In genomic region chr8:84004533-84005201, GRCm38 (mm10) we compare ENCODE assay signal across 8 mouse cellular contexts. TPM values are rescaled to one million over a fixed set of nuclear protein-coding genes. Genes with fewer than 3 reads are reported as not detected.
A peak's percentile ranks its signal among the peaks of the same experiment; 100 is the strongest.
DNase-seq lines count a peak whose midpoint lies in the region; ATAC-seq and TF ChIP-seq lines count a peak whose summit lies in the region.

No protein-coding gene starts in this region.

- TF ChIP-seq EP300 in MEL (IDR thresholded peaks at IDR 0.05; ENCODE audit: low read depth in 1 of 2, low read length in 2 of 2) = peak in 1 of 2 experiments; percentile 19; a peak in 2 of 4 replicates

- H3K36me3 ChIP-seq in MEL (ENCODE audit: control insufficient read depth in 1 of 2, insufficient read depth in 2 of 2, low read length in 2 of 2) = peaks cover 3 to 16% of the 10 kb centered on the region in 2 experiments; a peak in 2 of 4 replicates
- H3K36me3 ChIP-seq in lung, embryonic 16.5 days (ENCODE audit: control insufficient read depth, insufficient read depth, low read length) = peaks cover 8% of the 10 kb centered on the region

- TF ChIP-seq CTCF in MEL (IDR thresholded peaks at IDR 0.05 in 2 of 3, conservative IDR thresholded peaks at IDR 0.05 in 1 of 3; ENCODE audit: control insufficient read depth in 1 of 3, insufficient read depth in 1 of 3, low read depth in 2 of 3, low read length in 3 of 3, poor library complexity in 1 of 3, severe bottlenecking in 1 of 3) = no peak
- TF ChIP-seq CTCF in cerebellum, adult 2 months (IDR thresholded peaks at IDR 0.05; ENCODE audit: borderline replicate concordance, insufficient read depth, low read depth, low read length) = no peak; the same call in 1 of the 2 replicates

- TF ChIP-seq POLR2A in MEL (IDR thresholded peaks at IDR 0.05; ENCODE audit: control insufficient read depth in 1 of 2, insufficient read depth in 1 of 2, low read depth in 1 of 2, low read length in 2 of 2, poor library complexity in 1 of 2) = peak in 1 of 2 experiments; percentile 72; a peak in 2 of 4 replicates
- TF ChIP-seq POLR2A in cerebellum, adult 2 months (IDR thresholded peaks at IDR 0.05; ENCODE audit: borderline replicate concordance, insufficient read depth, low read length) = peak; percentile 67; the same call in 1 of the 2 replicates

- H3K4me1 ChIP-seq in MEL (ENCODE audit: control insufficient read depth in 1 of 2, insufficient read depth in 2 of 2, low read length in 2 of 2) = peaks cover 4 to 19% of the 10 kb centered on the region in 2 experiments; a peak in 3 of 4 replicates
- H3K4me1 ChIP-seq in cerebellum, adult 2 months (ENCODE audit: control insufficient read depth, insufficient read depth, low read length) = peaks cover 4% of the 10 kb centered on the region
- H3K4me1 ChIP-seq in lung, embryonic 16.5 days (replicated peaks; ENCODE audit: control insufficient read depth, insufficient read depth, low read length) = peaks cover 16% of the 10 kb centered on the region

- H3K9me3 ChIP-seq in MEL (replicated peaks; ENCODE audit: insufficient read depth, low read length) = no peaks in the 10 kb centered on the region
- H3K9me3 ChIP-seq in lung, embryonic 16.5 days (ENCODE audit: control insufficient read depth, low read length) = no peaks in the 10 kb centered on the region

- H3K27ac ChIP-seq in MEL (ENCODE audit: control insufficient read depth, low read depth, low read length) = peak overlapping the region; percentile 76
- peak overlapping the region; percentile 61 for H3K27ac ChIP-seq in cerebellum, adult 2 months (ENCODE audit: insufficient read depth, low read length)
- H3K27ac ChIP-seq in lung, embryonic 16.5 days (ENCODE audit: low read length) = peak overlapping the region; percentile 70

- H3K9ac ChIP-seq in MEL (ENCODE audit: control insufficient read depth, low read depth, low read length, poor library complexity, severe bottlenecking) = peak overlapping the region; percentile 78
- peak overlapping the region; percentile 74 for H3K9ac ChIP-seq in lung, embryonic 16.5 days (ENCODE audit: low read length)

- WGBS in cerebellum, adult 2 months = under 1% methylated on average over 30 of the region's 30 CpGs
- under 1% methylated on average over 30 of the region's 30 CpGs for WGBS in lung, embryonic 16.5 days

- peak overlapping the region; percentile 65 to 76 for H3K4me3 ChIP-seq in MEL (ENCODE audit: control insufficient read depth in 1 of 2, insufficient read depth in 1 of 2, low read depth in 2 of 2, low read length in 2 of 2)
- H3K4me3 ChIP-seq in cerebellum, adult 2 months (replicated peaks; ENCODE audit: insufficient read depth, low read depth, low read length) = peak overlapping the region; percentile 94
- peak overlapping the region; percentile 69 for H3K4me3 ChIP-seq in lung, embryonic 16.5 days (ENCODE audit: low read length)

- H3K4me2 ChIP-seq in lung, embryonic 16.5 days (ENCODE audit: low read depth, low read length) = peak overlapping the region; percentile 94

- TF ChIP-seq RAD21 in MEL (IDR thresholded peaks at IDR 0.05; ENCODE audit: low read depth, low read length) = no peak

- peak; percentile 98 for DNase-seq in MEL (ENCODE audit: low read depth, low spot score)
- DNase-seq in cerebellum, adult 2 months = peak; percentile 93 to 94
- DNase-seq in forelimb bud, embryonic 11.5 days (ENCODE audit: low read depth, low spot score) = peak; percentile 95
- DNase-seq in layer of hippocampus, adult 9-10 months (ENCODE audit: low spot score) = peak; percentile 79
- DNase-seq in ovary, postnatal 10 days (ENCODE audit: low spot score) = peak; percentile 80
- DNase-seq in thymus, postnatal 10 days (ENCODE audit: low spot score in 2 of 2) = peak; percentile 93

- H3K27me3 ChIP-seq in MEL (ENCODE audit: control insufficient read depth in 1 of 2, insufficient read depth in 2 of 2, low read length in 2 of 2) = no peaks in the 10 kb centered on the region
- no peaks in the 10 kb centered on the region for H3K27me3 ChIP-seq in cerebellum, adult 2 months (ENCODE audit: control insufficient read depth, insufficient read depth, low read length)
- no peaks in the 10 kb centered on the region for H3K27me3 ChIP-seq in lung, embryonic 16.5 days (ENCODE audit: control insufficient read depth, insufficient read depth, low read depth, low read length)

- H3K79me2 ChIP-seq in MEL (ENCODE audit: control insufficient read depth, insufficient read depth, low read length, poor library complexity) = peaks cover 2% of the 10 kb centered on the region

- ATAC-seq in hematopoietic stem cell, adult 5-6 weeks (replicated peaks in 1 of 2; ENCODE audit: insufficient read depth in 1 of 2, low FRiP score in 2 of 2, low TSS enrichment in 1 of 2, low read depth in 1 of 2, poor library complexity in 2 of 2, severe bottlenecking in 2 of 2) = peak; percentile 98 to 99
- ATAC-seq in lung, embryonic 16.5 days (ENCODE audit: low read depth) = peak; percentile 88

TF ChIP-seq in MEL, 35 proteins besides CTCF, POLR2A, EP300 and RAD21 (continues in another document):
- peak; percentile 68 for TF ChIP-seq TBP (IDR thresholded peaks at IDR 0.05; ENCODE audit: low read depth, low read length)
- peak; percentile 96 for TF ChIP-seq HCFC1 (IDR thresholded peaks at IDR 0.05; ENCODE audit: low read depth, low read length)
- TF ChIP-seq ETS1 (IDR thresholded peaks at IDR 0.05; ENCODE audit: low read depth, low read length) = peak; percentile 17; the same call in 1 of the 2 replicates
- no peak for TF ChIP-seq GATA1 (IDR thresholded peaks at IDR 0.05; ENCODE audit: low read depth, low read length)
- TF ChIP-seq MXI1 (IDR thresholded peaks at IDR 0.05; ENCODE audit: low read depth, low read length) = peak; percentile 64
- TF ChIP-seq TAL1 (IDR thresholded peaks at IDR 0.05; ENCODE audit: low read length) = no peak
- TF ChIP-seq E2F4 (IDR thresholded peaks at IDR 0.05; ENCODE audit: borderline replicate concordance, low read depth, low read length) = no peak
- peak; percentile 88 for TF ChIP-seq NRF1 (IDR thresholded peaks at IDR 0.05; ENCODE audit: insufficient read depth, low read depth, low read length, poor library complexity, severe bottlenecking)
- no peak for TF ChIP-seq RCOR1 (IDR thresholded peaks at IDR 0.05; ENCODE audit: low read depth, low read length)
- TF ChIP-seq KAT2A (conservative IDR thresholded peaks at IDR 0.05; ENCODE audit: low read depth, low read length) = peak; percentile 76; the same call in 1 of the 2 replicates
- TF ChIP-seq MAX (IDR thresholded peaks at IDR 0.05; ENCODE audit: low read length) = peak; percentile 76
- 0 out of 2 replicates have a peak, but pooled peaks have one; percentile 80 for TF ChIP-seq CHD1 (IDR thresholded peaks at IDR 0.05; ENCODE audit: low read depth, low read length)
- TF ChIP-seq SIN3A (IDR thresholded peaks at IDR 0.05; ENCODE audit: low read length) = peak; percentile 90
- no peak for TF ChIP-seq USF2 (IDR thresholded peaks at IDR 0.05; ENCODE audit: borderline replicate concordance in 1 of 2, insufficient read depth in 1 of 2, low read depth in 1 of 2, low read length in 2 of 2)
- TF ChIP-seq UBTF (IDR thresholded peaks at IDR 0.05; ENCODE audit: borderline replicate concordance, insufficient read depth, low read depth, low read length) = no peak
- TF ChIP-seq MAZ (IDR thresholded peaks at IDR 0.05; ENCODE audit: low read depth, low read length) = peak; percentile 98; the same call in 1 of the 2 replicates
- TF ChIP-seq USF1 (IDR thresholded peaks at IDR 0.05; ENCODE audit: low read depth, low read length) = peak; percentile 22; the same call in 1 of the 2 replicates
- TF ChIP-seq CHD2 (IDR thresholded peaks at IDR 0.05; ENCODE audit: low read length) = peak; percentile 41; the same call in 1 of the 2 replicates
- TF ChIP-seq POLR2AphosphoS2 (IDR thresholded peaks at IDR 0.05; ENCODE audit: low read length) = peak; percentile 70

RNA-seq across cellular contexts. Expression of gene 1700067K01Rik, which starts 3.4 kb away (rescaled TPM):
- total RNA-seq in MEL (2012; rRNA removed) = 0.39 and 0.69 TPM in 2 replicates
- polyA plus RNA-seq in MEL (2012; ENCODE audit: insufficient read depth in 1 of 2, insufficient read length in 2 of 2, low read depth in 1 of 2, low replicate concordance in 2 of 2, missing spikeins in 1 of 2) = under 1 TPM in 1 of 2 experiments, not detected in 1; 0.53 TPM
- polyA plus RNA-seq in cerebellum, adult 2 months (2012; rRNA removed) = 0.11 and 0.14 TPM in 2 replicates
- 0.31 and 1.1 TPM in 2 replicates for total RNA-seq in hematopoietic stem cell, adult 5-6 weeks (2017)
- polyA plus RNA-seq in lung, embryonic 16.5 days (2015; fragmentation: Nextera tagmentation; extraction: Ambion mirVana) = 0.55 and 1.1 TPM in 2 replicates

RNA-seq across cellular contexts. Expression of gene Samd1, which starts 7.2 kb away (rescaled TPM):
- total RNA-seq in MEL (2012; rRNA removed) = 96.7 and 111 TPM in 2 replicates
- polyA plus RNA-seq in MEL (2012; ENCODE audit: insufficient read depth in 1 of 2, insufficient read length in 2 of 2, low read depth in 1 of 2, low replicate concordance in 2 of 2, missing spikeins in 1 of 2) = 100 to 1,000 TPM in 1 of 2 experiments, not detected in 1; 121 TPM
- polyA plus RNA-seq in cerebellum, adult 2 months (2012; rRNA removed) = 50.5 and 55.1 TPM in 2 replicates
- 52.8 and 53.4 TPM in 2 replicates for total RNA-seq in hematopoietic stem cell, adult 5-6 weeks (2017)
- 8.4 and 11.0 TPM in 2 replicates for polyA plus RNA-seq in lung, embryonic 16.5 days (2015; fragmentation: Nextera tagmentation; extraction: Ambion mirVana)

RNA-seq across cellular contexts. Expression of gene 2210011C24Rik, which starts 7.3 kb away (rescaled TPM):
- total RNA-seq in MEL (2012; rRNA removed) = not detected in 2 replicates
- polyA plus RNA-seq in MEL (2012; ENCODE audit: insufficient read depth in 1 of 2, insufficient read length in 2 of 2, low read depth in 1 of 2, low replicate concordance in 2 of 2, missing spikeins in 1 of 2) = not detected
- 4.6 and 7.8 TPM in 2 replicates for polyA plus RNA-seq in cerebellum, adult 2 months (2012; rRNA removed)
- not detected in 2 replicates for total RNA-seq in hematopoietic stem cell, adult 5-6 weeks (2017)
- polyA plus RNA-seq in lung, embryonic 16.5 days (2015; fragmentation: Nextera tagmentation; extraction: Ambion mirVana) = 3.5 and 4.4 TPM in 2 replicates

RNA-seq across cellular contexts. Expression of gene Palm3, which starts 16.6 kb away (rescaled TPM):
- 0.65 and 0.92 TPM in 2 replicates for total RNA-seq in MEL (2012; rRNA removed)
- 1 to 10 TPM in 1 of 2 experiments, not detected in 1; 3.6 TPM for polyA plus RNA-seq in MEL (2012; ENCODE audit: insufficient read depth in 1 of 2, insufficient read length in 2 of 2, low read depth in 1 of 2, low replicate concordance in 2 of 2, missing spikeins in 1 of 2)
- 2.8 and 4.1 TPM in 2 replicates for polyA plus RNA-seq in cerebellum, adult 2 months (2012; rRNA removed)
- 0.31 TPM in 1 of 2 replicates, not detected in the other for total RNA-seq in hematopoietic stem cell, adult 5-6 weeks (2017)
- polyA plus RNA-seq in lung, embryonic 16.5 days (2015; fragmentation: Nextera tagmentation; extraction: Ambion mirVana) = 6.5 and 7.4 TPM in 2 replicates

RNA-seq across cellular contexts. Expression of gene Prkaca, which starts 31.9 kb away (rescaled TPM):
- total RNA-seq in MEL (2012; rRNA removed) = 23.8 and 24.7 TPM in 2 replicates
- 10 to 100 TPM in 1 of 2 experiments, not detected in 1; 74.9 TPM for polyA plus RNA-seq in MEL (2012; ENCODE audit: insufficient read depth in 1 of 2, insufficient read length in 2 of 2, low read depth in 1 of 2, low replicate concordance in 2 of 2, missing spikeins in 1 of 2)
- 235 and 256 TPM in 2 replicates for polyA plus RNA-seq in cerebellum, adult 2 months (2012; rRNA removed)
- 24.0 and 27.6 TPM in 2 replicates for total RNA-seq in hematopoietic stem cell, adult 5-6 weeks (2017)
- 103 and 133 TPM in 2 replicates for polyA plus RNA-seq in lung, embryonic 16.5 days (2015; fragmentation: Nextera tagmentation; extraction: Ambion mirVana)

Comparison
In these comparisons a context has a peak if more than half of its experiments do, and no peak if none do; other contexts are left out.
1. Peak in every context shown above with its lines: DNase-seq, ATAC-seq, H3K4me3 ChIP-seq and H3K27ac ChIP-seq.